Mouse (Mus musculus): ENCODE results near the gene Wdr25. TPM values are rescaled to one million over a fixed set of nuclear protein-coding genes. Genes with fewer than 3 reads are reported as not detected.

Gene Wdr25
- total and polyA plus RNA-seq, 3 experiments = 8.3 to 12.4 (median 10.8) TPM

GRCm38 (mm10) chr12:108857589-108858184 is 35.7 kb upstream of the Wdr25 start:
- Histone ChIP-seq H3K79me2 (replicated peaks; ENCODE audit: control insufficient read depth, extremely low read depth, insufficient read depth, poor library complexity, severe bottlenecking) (no peaks in the 10 kb centered on the region), H3K4me3 (replicated peaks in 1 of 3; ENCODE audit: low read depth in 2 of 3, low read length in 2 of 3, poor library complexity in 1 of 3) (no peak overlapping the region), H3K27ac (ENCODE audit: insufficient read depth, low read depth) (no peak overlapping the region), H3K36me3 (replicated peaks in 1 of 2; ENCODE audit: control insufficient read depth in 1 of 2, insufficient read depth in 1 of 2, low read length in 1 of 2) (peaks cover 36 to 70% of the 10 kb centered on the region in 2 experiments), H3K4me2 (ENCODE audit: insufficient read depth, low read depth, poor library complexity, severe bottlenecking) (no peak overlapping the region), H3K27me3 (replicated peaks) (no peaks in the 10 kb centered on the region), H3K4me1 (ENCODE audit: control insufficient read depth in 1 of 2, insufficient read depth in 2 of 2) (no peaks in the 10 kb centered on the region), H3K9ac (ENCODE audit: insufficient read depth, low read depth) (no peak overlapping the region), H3K9me3 (replicated peaks; ENCODE audit: low read length) (no peaks in the 10 kb centered on the region)
- dilution Hi-C loops (cut with MboI; ENCODE audit: extremely low pct_ligation_motif_present, extremely low pct_unique_long_range_greater_than_20kb, low sequenced_read_pairs) (no loop called here), in situ Hi-C loops (cut with MboI; ENCODE audit: low pct_ligation_motif_present, low pct_unique_long_range_greater_than_20kb, low sequenced_read_pairs) (no loop called here)
- TF ChIP-seq MXI1 (IDR thresholded peaks at IDR 0.05; ENCODE audit: low read depth, low read length) (no peak), GABPA (IDR thresholded peaks at IDR 0.05; ENCODE audit: insufficient replicate concordance, low read depth, low read length) (no peak), MAZ (IDR thresholded peaks at IDR 0.05; ENCODE audit: low read depth, low read length) (no peak), USF2 (conservative IDR thresholded peaks at IDR 0.05; ENCODE audit: low read depth, low read length) (no peak), SMC3 (IDR thresholded peaks at IDR 0.05; ENCODE audit: low read depth, low read length) (no peak), TBP (conservative IDR thresholded peaks at IDR 0.05; ENCODE audit: low read depth, low read length) (no peak), E2F4 (IDR thresholded peaks at IDR 0.05; ENCODE audit: insufficient replicate concordance, low read depth, low read length) (no peak), BHLHE40 (IDR thresholded peaks at IDR 0.05; ENCODE audit: low read depth, low read length) (no peak), MAX (IDR thresholded peaks at IDR 0.05; ENCODE audit: low read length) (no peak), PAX5 (IDR thresholded peaks at IDR 0.05; ENCODE audit: low read length) (no peak), ETS1 (conservative IDR thresholded peaks at IDR 0.05; ENCODE audit: low read depth, low read length) (no peak), MEF2A (IDR thresholded peaks at IDR 0.05; ENCODE audit: borderline replicate concordance, low read depth, low read length) (no peak), ZNF384 (IDR thresholded peaks at IDR 0.05; ENCODE audit: low read depth, low read length) (no peak), HCFC1 (IDR thresholded peaks at IDR 0.05; ENCODE audit: low read depth, low read length) (no peak), MYC (IDR thresholded peaks at IDR 0.05; ENCODE audit: low read depth, low read length) (no peak), USF1 (IDR thresholded peaks at IDR 0.05; ENCODE audit: low read depth, low read length) (no peak), POLR2AphosphoS2 (IDR thresholded peaks at IDR 0.05; ENCODE audit: low read depth, low read length) (no peak; the same call in 1 of the 2 replicates), EP300 (IDR thresholded peaks at IDR 0.05; ENCODE audit: low read length) (no peak)
- no peak for DNase-seq (ENCODE audit: extremely low read depth)

DNA sequence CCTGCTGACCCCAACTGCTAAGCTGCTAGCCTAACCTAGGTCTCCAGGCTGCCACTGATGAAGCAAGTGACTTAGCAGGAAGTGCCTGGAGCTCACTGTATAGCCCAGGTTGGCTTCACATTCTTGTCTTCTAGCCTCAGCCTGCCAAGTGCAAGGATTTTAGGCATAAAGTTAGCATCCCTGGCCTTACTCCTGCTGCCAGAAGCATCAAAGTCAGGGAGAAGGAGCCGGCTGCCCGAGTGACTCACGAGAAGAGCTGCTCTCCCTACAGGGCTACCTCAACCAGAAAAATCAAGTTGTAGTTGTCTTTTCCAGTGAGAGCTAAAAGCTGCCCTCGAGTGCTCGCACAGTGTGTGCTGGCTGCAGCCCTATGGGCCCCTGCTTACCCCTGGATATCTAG is 34.9 kb upstream of the Wdr25 start:
- H3K79me2 ChIP-seq (replicated peaks; ENCODE audit: control insufficient read depth, extremely low read depth, insufficient read depth, poor library complexity, severe bottlenecking) = no peaks in the 10 kb centered on the region
- H3K27me3 ChIP-seq (replicated peaks) = no peaks in the 10 kb centered on the region
- H3K27ac ChIP-seq (ENCODE audit: insufficient read depth, low read depth) = no peak overlapping the region
- peaks cover 43 to 78% of the 10 kb centered on the region in 2 experiments for H3K36me3 ChIP-seq (replicated peaks in 1 of 2; ENCODE audit: control insufficient read depth in 1 of 2, insufficient read depth in 1 of 2, low read length in 1 of 2)
- H3K9me3 ChIP-seq (replicated peaks; ENCODE audit: low read length) = no peaks in the 10 kb centered on the region
- in situ Hi-C loops (cut with MboI; ENCODE audit: low pct_ligation_motif_present, low pct_unique_long_range_greater_than_20kb, low sequenced_read_pairs) = no loop called here
- dilution Hi-C loops (cut with MboI; ENCODE audit: extremely low pct_ligation_motif_present, extremely low pct_unique_long_range_greater_than_20kb, low sequenced_read_pairs) = no loop called here
- no peak for DNase-seq (ENCODE audit: extremely low read depth)
- H3K9ac ChIP-seq (ENCODE audit: insufficient read depth, low read depth) = no peak overlapping the region
- no peaks in the 10 kb centered on the region for H3K4me1 ChIP-seq (ENCODE audit: control insufficient read depth in 1 of 2, insufficient read depth in 2 of 2)
- TF ChIP-seq NRF1 (IDR thresholded peaks at IDR 0.05; ENCODE audit: low read depth, low read length) (no peak), ETS1 (conservative IDR thresholded peaks at IDR 0.05; ENCODE audit: low read depth, low read length) (no peak), GABPA (IDR thresholded peaks at IDR 0.05; ENCODE audit: insufficient replicate concordance, low read depth, low read length) (no peak), RAD21 (IDR thresholded peaks at IDR 0.05; ENCODE audit: low read depth, low read length) (no peak), E2F4 (IDR thresholded peaks at IDR 0.05; ENCODE audit: insufficient replicate concordance, low read depth, low read length) (no peak), USF2 (conservative IDR thresholded peaks at IDR 0.05; ENCODE audit: low read depth, low read length) (no peak), EP300 (IDR thresholded peaks at IDR 0.05; ENCODE audit: low read length) (no peak), RCOR1 (conservative IDR thresholded peaks at IDR 0.05; ENCODE audit: low read depth, low read length) (no peak), KAT2A (IDR thresholded peaks at IDR 0.05; ENCODE audit: insufficient replicate concordance, low read length) (no peak)
- H3K4me3 ChIP-seq (replicated peaks in 1 of 3; ENCODE audit: low read depth in 2 of 3, low read length in 2 of 3, poor library complexity in 1 of 3) = no peak overlapping the region
- no peak overlapping the region for H3K4me2 ChIP-seq (ENCODE audit: insufficient read depth, low read depth, poor library complexity, severe bottlenecking)
